In genomic region chr9:101280867-101281266, GRCm38 (mm10) we compare ENCODE assay signal across 15 mouse cellular contexts. TPM values are rescaled to one million over a fixed set of nuclear protein-coding genes. Genes with fewer than 3 reads are reported as not detected.
DNase-seq lines count a peak whose midpoint lies in the region; TF ChIP-seq lines count a peak whose summit lies in the region.
"Had no signal": no experiment of that assay in that cellular context is flagged by ENCODE, and none has a peak within 500 bp of the region (broad histone marks: within the 10 kb centered on the region; RNA-seq: fewer than 3 reads in every experiment).

No protein-coding gene starts in this region.

- intact Hi-C loops in heart, adult 2 months (cut with DNase I) = no loop called here
- intact Hi-C loops in heart, postnatal 14 days (cut with DNase I) = no loop called here
- intact Hi-C loops in heart, postnatal 36 days (cut with DNase I) = no loop called here
- intact Hi-C loops in left cerebral cortex, postnatal 4 days (cut with DNase I) = no loop called here
- intact Hi-C loops in left cerebral cortex, postnatal 25 days (cut with DNase I) = no loop called here

- no peak overlapping the region for H3K4me3 ChIP-seq in heart, adult 2 months
- H3K4me3 ChIP-seq: embryonic facial prominence, embryonic 13.5 days; forebrain, embryonic 12.5 days; hindbrain, embryonic 10.5 days; hindbrain, embryonic 15.5 days had no signal

- TF ChIP-seq EP300 in heart, adult 2 months (IDR thresholded peaks at IDR 0.05; ENCODE audit: insufficient read depth, low read depth, low read length) = no peak

- H3K4me1 ChIP-seq in heart, adult 2 months (ENCODE audit: control insufficient read depth, insufficient read depth, low read length) = no peaks in the 10 kb centered on the region
- H3K4me1 ChIP-seq: embryonic facial prominence, embryonic 13.5 days; forebrain, embryonic 12.5 days; hindbrain, embryonic 15.5 days had no signal

- H3K36me3 ChIP-seq in heart, adult 2 months (ENCODE audit: control insufficient read depth, insufficient read depth, low read length) = no peaks in the 10 kb centered on the region
- H3K36me3 ChIP-seq: embryonic facial prominence, embryonic 13.5 days; forebrain, embryonic 12.5 days; hindbrain, embryonic 10.5 days; hindbrain, embryonic 15.5 days had no signal

- DNase-seq in heart, adult 11 months = peak; percentile 68
- no peak for DNase-seq in heart, adult 2 months
- DNase-seq in heart, postnatal 14 days = peak; percentile 15 to 17
- DNase-seq in heart, postnatal 36 days = no peak
- peak; percentile 41 for DNase-seq in left cerebral cortex, postnatal 4 days
- no peak for DNase-seq in left cerebral cortex, postnatal 25 days (ENCODE audit: low spot score in 2 of 2)
- DNase-seq: adrenal gland, adult 2 months; adrenal gland, postnatal 25 days; cerebellum, adult 2 months; cerebellum, postnatal 36 days; gastrocnemius, postnatal 14 days had no signal

- no peaks in the 10 kb centered on the region for H3K27me3 ChIP-seq in heart, adult 2 months (ENCODE audit: control insufficient read depth, insufficient read depth, low read length)
- H3K27me3 ChIP-seq: embryonic facial prominence, embryonic 13.5 days; forebrain, embryonic 12.5 days; hindbrain, embryonic 15.5 days had no signal

- H3K9ac ChIP-seq in heart, adult 2 months (ENCODE audit: low read depth, low read length) = no peak overlapping the region
- H3K9ac ChIP-seq: embryonic facial prominence, embryonic 13.5 days; forebrain, embryonic 12.5 days; hindbrain, embryonic 15.5 days had no signal

- H3K27ac ChIP-seq in heart, adult 2 months = no peak overlapping the region
- H3K27ac ChIP-seq: embryonic facial prominence, embryonic 13.5 days; forebrain, embryonic 12.5 days; hindbrain, embryonic 10.5 days; hindbrain, embryonic 15.5 days had no signal

- no peak for TF ChIP-seq POLR2A in heart, adult 2 months (IDR thresholded peaks at IDR 0.05; ENCODE audit: insufficient read depth, low read depth, low read length)

- no peak for TF ChIP-seq CTCF in heart, adult 2 months (IDR thresholded peaks at IDR 0.05)

- H3K79me2 ChIP-seq in heart, adult 2 months (replicated peaks; ENCODE audit: control insufficient read depth, insufficient read depth, low read length) = no peaks in the 10 kb centered on the region

- 58% methylated on average over 6 of the region's 6 CpGs for WGBS in heart, adult 2 months

RNA-seq across cellular contexts. Expression of gene Ppp2r3a, which starts 29.3 kb away (rescaled TPM):
- total RNA-seq in heart, adult 2 months (2021) = 100 to 1,000 TPM; 179 to 215 TPM
- 51.7 and 114 TPM in 2 replicates for polyA plus RNA-seq in heart, adult 2 months (2012; rRNA removed)
- total RNA-seq in heart, postnatal 14 days (2021) = 100 to 1,000 TPM; 201 to 214 TPM
- total RNA-seq in heart, postnatal 36 days (2021) = 100 to 1,000 TPM; 248 to 269 TPM
- 10 to 100 TPM; 49.8 to 52.4 TPM for total RNA-seq in left cerebral cortex, postnatal 4 days (2021)
- 10 to 100 TPM; 17.4 to 19.5 TPM for total RNA-seq in left cerebral cortex, postnatal 25 days (2021)

Comparison
In these comparisons a context has a peak if more than half of its experiments do, and no peak if none do; other contexts are left out.
1. DNase-seq: peak in heart, adult 11 months (single experiment), heart, postnatal 14 days (2 of 2) and left cerebral cortex, postnatal 4 days (single experiment); none in heart, adult 2 months (0 of 2), heart, postnatal 36 days (0 of 2) and left cerebral cortex, postnatal 25 days (0 of 2).